ENCODE assay signal across 1 mouse cellular context in the genomic region with DNA sequence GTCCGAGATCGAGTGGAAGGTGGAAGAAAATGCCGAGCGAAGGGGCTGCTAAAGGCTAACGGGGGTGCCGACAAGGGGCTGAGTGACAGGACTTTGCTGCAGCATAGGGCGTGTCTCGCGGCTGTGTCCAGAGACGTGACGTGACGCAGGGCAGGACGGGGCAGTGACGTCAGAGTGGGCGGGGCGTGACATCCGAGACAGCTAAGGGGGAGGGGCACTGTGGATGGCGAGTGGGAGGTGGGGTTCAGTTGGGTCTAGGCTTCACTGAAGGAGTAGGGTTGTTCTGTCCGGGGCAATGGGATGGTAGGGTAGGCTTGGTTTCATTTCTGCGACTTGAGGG.
TF ChIP-seq lines count a peak whose summit lies in the region.

No protein-coding gene starts in this region.

TF ChIP-seq in MEL, 35 proteins besides CTCF, POLR2A, EP300 and RAD21 (continued from another document):
- TF ChIP-seq ZC3H11A (IDR thresholded peaks at IDR 0.05; ENCODE audit: low read depth, low read length) (no peak), ZNF384 (IDR thresholded peaks at IDR 0.05; ENCODE audit: low read depth, low read length) (no peak), NELFE (IDR thresholded peaks at IDR 0.05; ENCODE audit: low read depth, low read length) (no peak), CHD1 (IDR thresholded peaks at IDR 0.05; ENCODE audit: low read depth, low read length) (no peak), UBTF (IDR thresholded peaks at IDR 0.05; ENCODE audit: borderline replicate concordance, insufficient read depth, low read depth, low read length) (no peak), POLR2AphosphoS2 (IDR thresholded peaks at IDR 0.05; ENCODE audit: low read length) (no peak), RCOR1 (IDR thresholded peaks at IDR 0.05; ENCODE audit: low read depth, low read length) (no peak), MAZ (IDR thresholded peaks at IDR 0.05; ENCODE audit: low read depth, low read length) (no peak; the same call in 1 of the 2 replicates), USF2 (IDR thresholded peaks at IDR 0.05; ENCODE audit: borderline replicate concordance in 1 of 2, insufficient read depth in 1 of 2, low read depth in 1 of 2, low read length in 2 of 2) (no peak), TAL1 (IDR thresholded peaks at IDR 0.05; ENCODE audit: low read length) (no peak), ZMIZ1 (IDR thresholded peaks at IDR 0.05; ENCODE audit: low read depth, low read length) (no peak), CHD2 (IDR thresholded peaks at IDR 0.05; ENCODE audit: low read length) (peak; percentile 51), USF1 (IDR thresholded peaks at IDR 0.05; ENCODE audit: low read depth, low read length) (no peak), MYB (IDR thresholded peaks at IDR 0.05; ENCODE audit: low read depth, low read length) (no peak), KAT2A (conservative IDR thresholded peaks at IDR 0.05; ENCODE audit: low read depth, low read length) (no peak), MAX (IDR thresholded peaks at IDR 0.05; ENCODE audit: low read length) (no peak), GATA1 (IDR thresholded peaks at IDR 0.05; ENCODE audit: low read depth, low read length) (no peak), ETS1 (IDR thresholded peaks at IDR 0.05; ENCODE audit: low read depth, low read length) (peak; percentile 67; the same call in 1 of the 2 replicates), NRF1 (IDR thresholded peaks at IDR 0.05; ENCODE audit: insufficient read depth, low read depth, low read length, poor library complexity, severe bottlenecking) (no peak), SIN3A (IDR thresholded peaks at IDR 0.05; ENCODE audit: low read length) (peak; percentile 7; the same call in 1 of the 2 replicates), TBP (IDR thresholded peaks at IDR 0.05; ENCODE audit: low read depth, low read length) (no peak), JUND (IDR thresholded peaks at IDR 0.05; ENCODE audit: low read depth, low read length) (no peak), MYC (IDR thresholded peaks at IDR 0.05; ENCODE audit: low read depth, low read length) (0 out of 2 replicates have a peak, but pooled peaks have one; percentile 21), TCF12 (IDR thresholded peaks at IDR 0.05; ENCODE audit: low read depth, low read length) (no peak), ZKSCAN1 (IDR thresholded peaks at IDR 0.05; ENCODE audit: low read depth, low read length) (no peak)
